Mouse (Mus musculus) retina, embryonic 14.5 days (tissue): ENCODE data around the gene Amt.
A peak's percentile ranks its signal among the peaks of the same experiment; 100 is the strongest.
"Not testable (repeated sequence)": the region's sequence is repeated elsewhere in the genome, so short reads cannot be mapped to it uniquely, and the experiment has no call there.

Experiments
- DNase-seq: peaks from one replicate; pipeline ENCODE4 v3.0.0-alpha.2; 2015; ENCODE audit warnings: low spot score

Gene Amt

DNA sequence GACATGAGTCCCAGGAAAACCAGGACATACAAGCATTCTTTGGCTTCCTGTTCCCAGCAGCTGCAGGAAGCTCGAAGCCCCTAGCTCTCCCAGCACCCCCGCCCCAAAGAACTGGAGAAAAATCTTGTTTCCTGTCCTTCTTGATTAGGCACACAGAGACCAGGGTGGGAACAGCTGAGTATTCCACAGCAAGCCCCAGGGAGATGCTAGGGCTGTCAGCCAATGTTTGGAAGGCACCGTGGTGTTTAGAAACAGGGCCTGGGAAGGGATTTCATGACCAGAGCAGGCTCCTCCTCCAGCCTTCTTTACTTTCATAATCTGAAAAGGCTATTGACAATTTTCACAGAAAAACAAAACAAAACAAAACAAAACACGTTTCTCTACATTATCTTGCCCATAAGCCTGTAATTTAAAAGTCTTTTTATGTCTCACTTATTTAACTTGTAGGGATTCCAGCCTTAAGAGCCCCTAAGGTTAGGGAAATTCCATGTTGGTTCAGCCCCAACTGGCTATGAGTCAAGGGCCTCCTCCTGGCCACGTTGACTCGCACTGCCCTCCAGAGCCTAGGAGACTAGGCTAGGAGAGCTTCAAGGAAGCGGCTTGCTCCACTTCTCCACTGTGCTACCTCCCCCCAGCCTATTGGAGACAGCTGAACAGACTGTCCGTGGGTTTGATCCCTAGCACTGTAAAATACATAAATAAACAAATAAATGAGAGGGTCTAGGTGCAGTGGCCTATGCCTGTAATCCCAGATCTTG lies 16.4 kb upstream of the Amt start:
- DNase-seq, result no peak

DNA sequence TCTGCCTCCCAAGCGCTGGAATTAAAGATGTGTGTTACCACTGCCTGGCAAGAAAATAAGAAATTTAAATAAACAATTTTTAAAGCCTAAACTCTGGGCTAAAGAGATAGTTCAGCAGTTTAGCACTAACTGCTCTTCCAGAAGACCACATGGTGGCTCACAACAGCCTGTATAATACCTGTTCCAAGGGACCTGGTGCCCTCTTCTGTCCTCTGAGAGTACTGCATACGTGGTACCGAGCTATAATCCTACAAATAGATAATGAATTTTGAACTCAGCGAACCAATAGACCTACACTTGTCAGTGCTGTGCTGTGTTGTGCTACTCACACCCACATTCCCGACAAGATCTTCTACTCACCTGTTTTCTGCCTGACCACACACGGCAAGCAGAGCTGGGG lies 12.2 kb upstream of the Amt start:
- DNase-seq, result peak; percentile 89

DNA sequence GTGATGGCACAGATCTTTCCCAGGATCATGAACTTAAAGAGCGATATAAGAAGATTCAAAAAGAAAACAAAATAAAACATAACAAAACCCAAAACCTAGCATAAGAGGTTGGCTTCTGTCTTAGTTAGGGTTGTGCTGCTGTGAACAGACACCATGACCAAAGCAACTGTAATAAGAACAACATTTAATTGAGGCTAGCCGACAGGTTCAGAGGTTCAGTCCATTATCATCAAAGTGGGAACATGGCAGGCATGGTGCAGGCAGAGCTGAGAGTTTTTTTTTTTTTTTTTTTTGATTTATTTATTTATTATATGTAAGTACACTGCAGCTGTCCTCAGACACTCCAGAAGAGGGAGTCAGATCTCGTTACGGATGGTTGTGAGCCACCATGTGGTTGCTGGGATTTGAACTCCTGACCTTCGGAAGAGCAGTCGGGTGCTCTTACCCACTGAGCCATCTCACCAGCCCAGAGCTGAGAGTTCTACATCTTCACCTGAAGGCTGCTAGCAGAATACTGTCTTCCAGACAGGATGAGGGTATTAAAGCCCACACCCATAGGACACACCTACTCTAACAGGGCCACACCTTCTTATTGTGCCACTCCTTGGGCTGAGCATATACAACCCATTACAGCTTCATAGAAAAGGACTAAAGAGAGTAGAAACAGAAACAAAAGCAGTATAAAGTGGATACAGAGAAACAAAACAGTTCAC lies 9.0 kb upstream of the Amt start:
- DNase-seq, result not testable (repeated sequence)

DNA sequence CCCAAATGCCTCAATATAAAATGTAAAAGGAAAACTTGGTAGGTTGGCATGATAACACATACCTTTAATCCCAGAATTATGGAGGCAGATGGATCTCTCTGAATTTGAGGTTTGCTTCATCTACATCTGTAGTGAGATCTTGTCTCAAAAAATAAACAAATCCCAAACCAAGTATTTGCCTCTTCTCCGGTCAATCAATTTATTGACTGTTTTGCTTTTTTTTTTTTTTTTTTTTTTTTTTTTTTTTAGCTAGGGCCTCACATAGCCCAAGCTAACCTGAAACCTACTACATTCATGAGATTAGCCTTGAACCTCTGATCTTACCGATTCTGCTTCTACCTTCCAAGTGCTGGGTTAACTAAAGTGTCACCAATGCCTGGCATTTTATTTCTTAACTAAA lies 7.3 kb upstream of the Amt start:
- DNase-seq, result no peak

DNA sequence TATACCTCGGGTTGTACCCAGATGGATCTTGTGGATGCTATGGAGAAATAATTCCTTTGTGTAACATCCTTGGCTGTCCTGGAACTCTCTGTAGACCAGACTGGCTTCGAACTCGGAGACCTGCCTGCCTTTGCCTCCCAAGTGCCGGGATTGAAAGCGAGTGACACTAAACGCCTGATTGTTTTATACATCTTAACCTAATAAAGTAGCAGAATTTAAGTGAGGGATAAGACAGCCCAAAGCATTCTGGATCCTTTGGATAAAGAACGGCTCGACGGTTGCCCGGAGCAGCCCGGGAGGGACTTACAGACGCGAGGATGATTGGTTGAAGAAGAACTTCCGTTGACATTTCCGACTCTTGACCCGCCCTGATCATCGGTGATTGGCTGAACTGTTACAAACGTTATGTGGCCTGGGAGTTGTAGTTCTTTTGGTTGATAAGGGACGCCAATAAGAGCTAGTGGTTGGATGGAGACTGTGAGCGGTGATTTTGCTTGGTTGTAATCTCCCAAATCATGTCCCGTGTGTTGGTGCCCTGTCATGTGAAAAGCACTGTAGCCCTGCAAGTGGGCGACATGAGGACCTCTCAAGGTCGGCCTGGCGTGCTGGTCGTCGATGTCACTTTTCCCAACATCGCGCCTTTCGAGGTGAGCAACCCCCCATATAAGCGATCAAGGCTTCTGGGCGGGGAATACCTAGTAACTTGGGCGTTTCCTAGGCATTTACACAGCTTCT lies 6.5 kb upstream of the Amt start, which contains the start of gene Nicn1:
Gene Nicn1, plus strand, starts transcription at position 414 of the 735 bp plus-strand sequence.
- DNase-seq, result peak; percentile 98

DNA sequence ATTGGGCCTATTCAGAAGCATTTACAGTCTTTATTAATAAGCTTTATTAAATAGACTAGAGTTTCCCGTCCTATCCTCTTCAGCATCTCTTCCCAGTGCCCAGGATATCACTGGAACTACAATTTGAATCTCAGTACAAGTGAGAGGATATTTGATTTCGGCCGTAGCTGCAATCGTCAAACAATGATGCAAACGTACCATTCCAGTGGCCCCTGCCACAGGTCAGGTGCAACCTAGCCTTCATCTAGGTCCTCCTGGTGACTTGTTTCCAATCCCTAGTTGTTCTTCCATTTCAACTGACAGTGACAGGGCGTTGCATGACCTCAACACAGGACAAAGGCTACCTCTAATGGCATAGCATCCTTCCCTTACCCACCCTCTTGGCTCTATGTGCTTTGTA lies 5.9 kb upstream of the Amt start:
- no peak for DNase-seq

DNA sequence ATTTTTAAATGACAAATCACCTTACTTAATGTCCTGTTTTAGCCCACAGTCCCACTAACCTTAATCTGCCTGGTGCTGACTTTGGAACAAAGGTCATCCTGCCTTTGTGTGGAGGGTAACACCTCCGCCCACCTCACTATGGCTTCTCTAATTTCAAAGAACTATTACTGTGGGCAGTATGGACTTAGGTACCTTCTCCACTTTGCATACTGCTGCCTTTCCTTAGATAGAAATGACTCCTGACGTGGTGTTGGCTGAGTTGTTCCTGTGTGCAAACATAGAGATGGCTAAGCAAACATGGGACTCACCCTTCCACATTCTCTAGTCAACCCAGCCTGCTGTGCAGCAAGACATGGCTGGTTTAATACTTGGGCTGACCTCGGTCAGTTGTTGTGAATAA lies 5.2 kb downstream of the Amt start:
- DNase-seq, result no peak

DNA sequence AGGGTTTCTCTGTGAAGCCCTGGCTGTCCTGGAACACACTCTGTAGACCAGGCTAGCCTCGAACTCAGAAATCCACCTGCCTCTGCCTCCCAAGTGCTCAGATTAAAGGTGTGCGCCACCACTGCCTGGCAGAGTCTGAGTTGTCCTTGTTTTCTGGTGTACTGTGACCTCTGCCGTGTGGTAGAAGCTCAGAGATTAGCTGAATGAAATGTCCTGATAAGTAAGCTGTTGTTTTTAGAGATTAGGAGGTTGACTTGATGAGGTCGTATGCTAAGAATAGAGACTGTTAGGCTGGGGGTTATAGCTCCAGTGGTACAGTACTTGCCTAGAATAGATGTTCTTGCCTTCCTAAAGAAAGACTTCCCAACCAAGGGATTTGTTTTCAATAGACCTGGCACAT lies 8.1 kb downstream of the Amt start:
- DNase-seq, result no peak

DNA sequence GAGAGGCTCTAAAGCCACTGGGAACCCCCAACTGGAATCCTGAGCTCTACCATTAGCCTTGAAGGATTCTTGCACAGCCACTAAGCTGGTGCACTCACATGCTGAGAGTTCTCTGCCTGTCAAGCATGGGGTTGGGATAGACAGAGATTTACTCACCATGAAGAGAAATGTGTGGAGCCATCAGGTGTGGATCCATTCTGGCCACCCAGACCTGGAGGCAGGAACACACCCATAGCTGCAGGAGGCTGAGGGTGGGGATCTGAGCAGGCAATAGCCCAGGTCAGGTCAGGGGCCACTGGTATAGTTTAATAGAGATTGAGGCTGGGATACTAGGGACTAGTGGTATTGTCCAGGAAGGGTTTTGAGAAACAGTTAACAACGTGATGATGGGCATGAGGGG lies 8.5 kb downstream of the Amt start:
- DNase-seq, result no peak

DNA sequence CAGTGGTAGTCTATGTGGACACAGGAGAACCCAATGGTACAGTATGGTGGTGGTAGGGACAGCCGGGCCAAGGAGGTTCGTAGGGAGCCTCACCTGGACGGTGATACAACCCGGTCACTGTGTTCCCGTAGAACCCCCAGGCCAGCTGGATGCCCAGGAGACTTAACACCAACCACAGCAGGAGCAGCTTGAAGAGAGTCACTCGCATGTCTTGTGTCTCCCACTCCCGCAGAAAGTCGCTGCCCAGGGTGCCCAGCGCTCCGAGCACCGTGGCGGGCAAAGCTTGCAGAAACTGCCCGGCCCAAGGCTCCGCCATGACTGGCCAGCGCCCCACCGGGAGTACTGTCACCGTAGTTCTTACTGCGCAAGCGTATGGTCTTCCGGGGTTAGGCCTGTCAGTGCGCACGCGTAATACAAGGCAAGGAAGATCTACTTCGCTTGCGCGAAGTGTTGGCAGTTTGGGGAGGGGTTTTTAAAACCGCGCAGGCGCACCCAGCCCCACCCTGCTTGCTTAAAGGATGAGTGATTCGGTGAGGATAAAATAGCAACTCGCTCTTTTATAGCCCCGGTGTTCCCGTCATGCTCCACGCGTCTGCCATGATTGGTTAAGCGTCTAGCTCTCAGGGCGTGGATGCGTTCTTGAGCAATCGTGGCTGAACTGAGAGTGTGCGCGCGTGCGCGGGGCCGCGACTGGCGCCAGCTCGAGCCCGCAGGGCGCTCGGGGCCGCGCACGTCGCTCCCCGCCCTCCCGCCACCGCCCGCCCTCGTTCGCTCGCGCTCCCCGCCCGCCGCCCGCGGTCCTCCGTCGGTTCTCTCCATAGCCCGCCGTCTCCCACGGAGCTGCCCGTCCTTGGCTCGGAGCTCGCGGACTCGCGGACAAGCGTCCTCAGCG lies 9.2 kb downstream of the Amt start, which contains the start of the genes Rhoa and Tcta:
Gene Rhoa, plus strand, starts transcription at position 501 of the 892 bp plus-strand sequence.
Gene Tcta, minus strand, starts transcription at position 532 of the 892 bp plus-strand sequence.
- peak; percentile 99 for DNase-seq

DNA sequence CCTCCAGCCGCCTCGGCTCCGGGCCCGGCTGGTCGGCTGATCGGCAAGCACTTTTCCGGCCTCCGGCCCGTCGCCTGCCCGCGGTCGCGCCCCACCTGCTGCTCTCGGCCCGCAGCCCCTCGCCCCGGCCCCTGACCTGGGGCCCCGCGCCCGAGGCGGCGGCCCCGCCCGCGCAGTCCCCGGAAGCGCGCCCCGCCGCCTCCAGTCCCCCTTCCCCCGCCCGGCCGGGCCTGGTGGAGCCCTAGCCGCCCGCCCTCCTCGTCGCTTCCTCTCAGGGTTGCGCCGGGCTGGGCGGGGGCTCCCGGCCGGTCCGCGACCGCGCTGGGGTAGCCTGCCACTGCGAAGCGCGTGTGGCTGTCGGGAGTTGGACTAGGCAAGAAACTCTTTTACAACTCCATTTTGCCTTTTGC lies 9.9 kb downstream of the Amt start:
- DNase-seq, result peak; percentile 79

DNA sequence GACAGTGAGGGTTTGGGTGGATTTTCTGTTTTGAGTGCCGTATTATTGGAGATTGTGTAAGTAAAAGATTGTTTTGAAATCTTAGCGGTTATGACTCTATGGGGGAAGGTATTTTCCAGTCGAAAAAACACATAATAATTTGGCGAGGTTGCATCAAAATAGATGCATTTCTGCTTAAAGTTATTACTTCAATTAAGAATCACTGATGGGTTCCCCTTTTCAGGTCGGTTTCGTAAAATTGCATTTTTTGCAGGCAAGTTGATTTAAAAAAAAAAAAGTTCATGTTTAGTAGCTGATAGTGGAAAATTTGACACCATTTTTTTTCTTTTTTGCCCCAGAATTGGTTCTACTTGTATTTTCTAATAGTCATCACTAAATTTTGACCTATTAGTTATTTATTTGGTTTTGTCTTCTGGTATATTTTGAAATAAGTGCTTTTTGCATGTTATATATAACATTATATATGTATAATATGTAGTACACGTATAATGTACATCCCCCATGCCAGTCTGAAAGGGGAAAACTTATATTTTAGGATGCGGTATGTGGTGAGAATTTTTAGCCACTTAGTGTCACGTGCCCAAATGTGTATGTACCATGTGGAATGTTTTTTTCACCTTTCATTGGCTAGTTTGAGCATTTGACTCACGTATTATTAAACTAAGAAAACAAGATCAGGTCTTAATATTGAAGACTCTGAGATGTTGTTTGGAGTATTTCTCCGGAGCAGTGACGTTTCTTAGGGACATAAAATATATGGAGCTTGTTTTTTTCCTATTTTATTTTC lies 10.6 kb downstream of the Amt start:
- no peak for DNase-seq

DNA sequence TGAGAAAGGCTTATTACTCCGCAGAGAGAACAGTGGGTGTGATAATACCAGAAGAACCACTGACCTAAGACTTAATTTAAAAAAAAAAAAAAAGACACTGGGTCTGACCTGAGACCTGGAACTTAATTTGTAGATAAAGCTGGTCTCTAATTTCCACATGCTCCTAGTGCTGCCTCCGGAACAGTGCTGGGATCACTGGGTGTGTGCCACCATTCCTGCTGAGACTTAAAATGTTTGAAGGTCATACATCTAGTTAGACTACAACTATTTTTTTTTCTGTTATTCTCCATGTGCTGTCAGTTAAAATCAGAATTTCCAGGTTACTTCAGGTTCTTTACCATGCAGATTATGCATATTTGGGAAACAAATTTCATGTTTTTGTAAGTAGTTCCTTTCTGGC lies 11.5 kb downstream of the Amt start:
- no peak for DNase-seq

DNA sequence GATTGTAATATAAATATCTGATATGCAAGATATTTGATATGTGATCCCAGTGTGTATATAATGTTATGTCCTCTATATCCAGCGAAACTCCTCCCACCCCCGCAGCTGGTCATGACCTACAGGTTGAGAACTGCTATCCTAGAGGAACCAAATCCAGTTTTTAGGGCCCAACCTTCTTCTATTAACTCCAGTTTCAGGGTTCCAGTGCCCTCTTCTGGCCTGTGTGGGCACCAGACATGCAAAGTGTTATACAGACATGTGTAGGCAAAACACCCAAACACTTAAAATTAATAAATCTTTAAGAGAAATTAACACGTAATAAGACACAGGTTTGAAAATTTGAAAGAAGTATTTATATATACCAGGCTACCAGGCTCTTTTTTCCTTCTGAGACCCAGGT lies 20.9 kb downstream of the Amt start:
- peak; percentile 35 for DNase-seq

DNA sequence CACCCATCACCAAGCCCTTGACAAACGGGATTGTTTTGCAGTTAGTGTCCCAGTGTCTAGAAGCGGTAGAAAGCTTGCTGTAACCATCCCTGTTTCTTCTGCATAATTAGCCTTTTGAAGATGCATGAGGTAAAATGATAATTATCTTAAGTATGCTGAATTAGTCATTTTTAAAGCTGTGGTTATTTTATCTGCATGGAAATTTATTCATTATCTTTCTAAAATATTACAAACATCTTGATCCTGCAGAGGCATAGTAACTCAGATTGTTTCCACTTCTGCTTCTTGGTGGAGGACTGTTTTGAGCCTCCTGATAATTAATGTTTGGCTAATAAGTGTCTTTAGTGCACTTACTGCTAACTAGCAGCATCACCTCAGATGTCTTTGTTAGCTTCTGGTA lies 21.8 kb downstream of the Amt start:
- no peak for DNase-seq

DNA sequence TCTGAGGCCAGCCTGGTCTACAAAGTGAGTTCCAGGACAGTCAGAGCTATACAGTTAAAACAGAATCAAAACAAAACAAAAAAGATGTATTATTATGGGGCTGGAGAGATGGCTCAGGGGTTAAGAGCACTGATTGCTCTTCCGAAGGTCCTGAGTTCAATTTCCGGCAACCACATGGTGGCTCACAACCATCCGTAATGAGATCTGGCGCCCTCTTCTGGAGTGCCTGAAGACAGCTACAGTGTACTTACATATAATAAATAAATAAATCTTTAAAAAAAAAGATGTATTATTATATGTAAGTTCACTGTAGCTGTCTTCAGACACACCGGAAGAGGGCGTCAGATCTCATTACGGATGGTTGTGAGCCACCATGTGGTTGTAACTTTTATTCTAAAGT lies 25.4 kb downstream of the Amt start:
- DNase-seq, result not testable (repeated sequence)

DNA sequence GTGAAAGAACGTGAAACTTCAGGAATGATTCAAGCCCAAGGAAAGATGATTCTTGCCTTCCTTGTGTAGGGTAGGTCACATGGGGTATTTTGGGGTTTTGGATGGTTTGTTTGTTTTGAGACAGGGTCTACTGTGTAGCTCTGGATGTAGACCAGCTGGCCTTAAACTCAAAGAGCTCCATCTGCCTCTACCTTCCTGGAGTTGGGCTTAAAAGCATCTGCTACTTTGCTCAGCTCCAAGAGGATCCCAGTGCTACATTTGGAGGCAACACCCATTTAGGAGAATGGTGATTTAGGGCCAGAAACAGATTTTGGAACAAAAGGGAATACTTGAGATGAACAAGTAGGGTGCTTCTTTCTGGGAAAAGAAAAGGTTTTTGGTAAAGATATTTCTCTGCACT lies 28.1 kb downstream of the Amt start:
- no peak for DNase-seq

DNA sequence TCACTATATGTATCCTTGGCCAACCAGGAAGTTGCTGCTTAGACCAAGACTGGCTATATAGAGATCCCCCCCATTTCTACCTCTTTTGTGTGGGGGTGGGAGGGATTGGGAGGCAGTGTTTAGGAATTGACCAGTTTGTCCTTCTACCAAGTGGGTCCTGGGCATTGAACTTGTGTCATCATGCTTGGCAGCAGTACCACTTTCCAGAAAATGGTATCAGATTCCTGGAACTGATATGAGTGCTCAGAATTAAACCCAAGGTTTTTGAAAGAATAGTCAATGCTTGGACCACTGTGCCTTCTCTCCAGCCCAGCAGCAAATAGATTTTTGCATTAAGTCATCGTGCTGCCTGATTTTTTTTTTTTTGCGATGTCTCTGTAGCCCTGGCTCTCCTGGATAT lies 29.2 kb downstream of the Amt start:
- no peak for DNase-seq

DNA sequence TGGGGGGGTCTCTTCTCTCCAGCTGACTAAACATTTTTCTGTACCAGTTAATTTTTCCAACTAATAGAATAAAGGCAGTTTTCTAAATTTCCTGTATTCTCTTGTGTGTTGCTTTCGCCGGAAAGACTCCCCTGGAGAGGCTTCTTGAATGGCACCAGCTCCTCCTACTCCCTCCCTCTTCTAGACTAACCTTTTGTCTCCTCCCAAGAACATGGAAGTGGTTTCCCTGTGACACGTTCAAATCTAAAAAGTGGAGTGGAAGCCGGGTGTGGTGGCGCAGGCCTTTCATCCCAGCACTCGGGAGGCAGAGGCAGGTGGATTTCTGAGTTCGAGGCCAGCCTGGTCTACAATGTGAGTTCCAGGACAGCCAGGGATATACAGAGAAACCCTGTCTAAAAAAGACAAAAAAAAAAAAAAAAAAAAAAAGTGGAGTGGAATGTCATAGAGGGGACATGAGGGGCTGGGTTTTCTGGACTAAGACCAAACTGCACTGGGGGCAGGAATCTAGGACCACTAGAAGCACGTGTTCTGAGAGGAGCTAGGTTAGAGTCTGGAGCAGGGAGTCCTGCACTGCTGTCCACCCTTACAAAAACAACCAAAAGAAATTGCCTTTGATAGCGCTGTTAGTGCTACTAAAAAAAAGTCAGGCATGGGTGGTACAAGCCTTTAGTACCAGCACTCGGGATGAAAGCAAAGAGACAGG lies 41.3 kb downstream of the Amt start:
- no peak for DNase-seq

DNA sequence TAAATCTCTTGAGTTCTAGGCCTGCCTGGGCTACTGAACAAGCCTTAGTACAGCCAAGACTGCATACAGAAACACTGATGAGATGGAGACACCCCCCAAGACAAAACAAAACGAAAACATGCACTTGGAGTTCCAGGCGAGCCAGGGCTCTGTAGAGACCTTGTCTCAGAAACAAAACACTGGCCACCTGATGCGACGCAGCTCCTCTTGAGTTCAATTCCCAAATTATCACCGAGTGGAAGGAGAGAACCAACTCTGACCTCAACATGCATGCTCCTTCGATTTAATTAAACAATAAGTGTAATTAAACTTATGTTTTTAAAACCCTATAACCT lies 41.9 kb downstream of the Amt start:
- no peak for DNase-seq
